Mouse (Mus musculus): ENCODE measurements around the gene Pcare.

Pcare gene

DNA sequence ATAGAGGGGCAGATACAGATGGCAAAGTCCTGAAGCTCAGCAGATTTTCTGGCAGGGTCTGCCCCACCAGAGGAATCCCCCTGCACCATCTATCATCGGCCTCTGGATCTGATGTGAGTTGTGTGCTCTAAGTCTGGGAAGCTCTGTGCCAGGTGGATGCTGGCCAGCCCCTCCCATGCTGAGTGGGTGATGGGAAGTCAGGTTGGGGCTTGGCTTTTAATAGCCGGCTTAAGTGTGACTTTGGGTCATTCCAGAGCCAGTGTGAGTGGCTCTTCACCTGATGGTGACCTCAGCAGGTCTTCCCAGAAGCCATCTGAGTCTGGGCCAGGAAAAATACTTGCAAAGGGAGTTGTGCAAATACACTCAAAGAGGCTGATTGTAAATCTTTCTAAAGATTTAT is 22.0 kb downstream of the Pcare start:
- no peak for DNase-seq (ENCODE audit: low spot score in 2 of 2)

DNA sequence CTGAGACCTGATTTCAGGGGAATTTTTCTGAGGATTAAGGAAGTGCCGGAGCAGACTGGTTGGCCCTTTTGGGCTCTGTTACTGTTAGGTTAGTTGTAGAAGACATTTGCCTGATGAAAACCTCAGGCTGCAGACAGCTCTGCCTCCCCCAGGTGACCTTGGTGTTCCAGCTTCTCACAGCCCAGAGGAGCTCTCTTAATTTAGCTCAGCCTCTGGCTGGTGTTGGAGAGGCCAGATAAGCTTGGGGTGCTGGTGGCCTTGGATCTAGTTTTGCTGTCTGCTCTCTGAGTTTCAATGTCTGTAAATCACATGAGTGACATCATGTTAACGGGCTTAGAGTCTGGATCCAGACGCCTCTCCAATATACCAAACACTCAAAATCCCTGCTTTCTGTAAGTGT is 31.7 kb downstream of the Pcare start:
- no peak for DNase-seq (ENCODE audit: low spot score in 2 of 2)

DNA sequence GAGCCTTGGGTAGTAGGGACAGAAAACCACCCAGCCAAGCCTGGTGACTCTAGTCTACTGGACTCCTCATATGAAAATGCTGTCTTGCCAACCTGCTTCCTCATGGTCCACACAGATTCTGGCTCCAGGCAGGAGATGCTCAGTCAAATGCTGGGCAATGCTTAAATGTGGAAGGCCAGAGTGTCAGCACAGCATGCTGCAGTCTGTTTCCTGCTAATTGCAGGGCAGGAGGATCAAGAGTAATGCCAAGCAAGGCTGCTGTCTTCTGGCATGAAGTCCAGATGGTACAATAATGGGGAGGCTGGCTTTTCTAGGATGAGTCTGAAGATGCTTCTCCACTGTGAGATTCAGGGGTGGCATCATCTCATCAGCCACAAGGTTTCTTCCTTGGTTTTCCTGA is 32.3 kb downstream of the Pcare start:
- no peak for DNase-seq (ENCODE audit: low spot score in 2 of 2)

DNA sequence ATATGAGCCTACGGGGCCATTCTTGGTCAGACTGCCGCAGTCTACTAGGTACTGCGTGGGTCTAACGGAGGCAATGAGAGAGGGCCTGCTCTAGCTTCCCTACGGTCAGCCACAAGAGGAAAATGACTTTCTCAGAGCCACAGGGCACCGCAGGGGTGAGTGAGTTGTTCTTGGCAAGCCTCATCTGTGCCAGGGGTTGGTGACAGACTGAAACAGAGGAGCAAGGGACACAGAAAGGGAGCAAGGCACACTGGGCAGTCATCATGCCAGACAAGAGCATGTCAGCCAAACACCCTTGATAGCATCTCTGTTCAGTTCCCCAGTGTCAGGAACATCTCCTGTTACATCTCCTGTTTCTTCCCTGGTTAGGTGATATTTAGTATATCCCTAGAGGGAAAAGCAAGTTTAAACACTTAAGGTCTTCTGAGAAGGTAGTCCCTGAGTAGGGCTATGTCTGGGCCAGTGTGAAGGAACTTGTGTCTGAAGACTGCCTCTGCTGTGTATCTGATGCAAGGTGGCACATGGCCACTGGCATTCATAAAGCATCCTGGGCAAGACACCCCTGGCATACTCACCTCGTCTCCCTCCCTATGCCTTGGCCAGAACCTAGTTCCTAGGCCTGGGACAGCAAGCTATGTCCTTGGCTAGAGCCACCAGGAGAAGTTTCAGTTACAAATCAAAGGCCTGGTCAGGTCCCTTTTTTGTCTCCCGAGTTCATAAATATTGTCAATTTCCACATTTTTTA is 34.6 kb downstream of the Pcare start:
- no peak for DNase-seq (ENCODE audit: low spot score in 2 of 2)

DNA sequence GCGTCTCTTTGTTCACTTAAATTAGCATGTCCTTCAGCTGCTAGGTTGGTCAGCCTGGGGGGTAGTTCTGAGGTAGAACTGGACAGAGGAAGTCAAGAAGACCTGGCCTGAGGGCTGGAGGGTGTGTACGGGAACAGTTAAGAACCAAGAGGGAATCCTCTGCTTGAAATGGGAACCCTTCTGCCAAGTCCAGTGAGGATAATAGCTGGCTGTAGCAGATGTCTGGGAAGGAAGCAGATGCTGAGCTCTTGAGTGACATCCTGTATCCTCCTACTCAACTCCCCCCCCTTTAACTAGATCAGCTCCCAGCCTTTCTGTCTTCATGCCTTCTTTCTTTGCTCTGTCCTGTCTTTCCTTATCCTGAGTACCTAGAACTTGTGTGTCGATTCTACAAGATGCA is 37.7 kb downstream of the Pcare start:
- peak; percentile 61 to 62 for DNase-seq (ENCODE audit: low spot score in 2 of 2)

DNA sequence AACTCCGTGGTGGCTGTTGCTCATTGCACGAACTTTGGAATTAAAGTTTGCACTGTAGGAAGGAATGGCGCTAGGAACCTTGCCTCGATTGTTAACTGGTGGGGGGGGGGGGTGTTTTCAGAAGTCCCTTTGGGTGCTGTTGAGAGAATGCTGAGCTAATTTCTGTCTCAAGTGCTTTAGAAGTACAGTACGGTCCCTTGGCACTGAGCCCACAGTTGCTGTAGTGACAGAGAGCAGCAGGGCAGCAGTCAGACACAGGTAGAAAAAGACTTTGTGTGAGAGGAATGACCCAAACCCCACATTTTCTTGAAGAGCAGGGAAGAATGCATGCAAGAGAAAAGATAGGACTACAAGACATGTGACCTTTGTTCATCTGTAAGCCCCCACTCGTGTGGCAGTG is 40.4 kb downstream of the Pcare start:
- no peak for DNase-seq (ENCODE audit: low spot score in 2 of 2)

DNA sequence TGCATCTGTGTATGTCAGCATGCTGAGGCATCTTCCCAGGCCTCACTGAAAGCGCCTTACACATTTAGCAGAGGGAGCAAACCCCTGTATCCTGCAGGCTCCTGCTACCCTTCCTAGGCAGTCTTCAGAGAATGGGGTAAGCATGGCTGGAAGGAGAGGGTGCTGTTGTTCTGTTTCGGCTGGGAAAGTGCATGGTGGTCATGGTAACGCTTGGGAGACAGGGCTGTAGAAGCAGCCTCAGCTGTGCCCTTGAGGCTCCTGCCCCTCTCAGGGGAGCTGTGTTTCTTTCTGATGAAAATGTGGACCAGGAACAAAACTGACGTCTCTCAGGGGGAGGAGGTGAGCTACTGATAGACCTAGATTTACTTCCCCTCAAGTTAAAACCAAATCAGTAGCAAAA is 45.0 kb downstream of the Pcare start:
- DNase-seq (ENCODE audit: low spot score in 2 of 2) = no peak

DNA sequence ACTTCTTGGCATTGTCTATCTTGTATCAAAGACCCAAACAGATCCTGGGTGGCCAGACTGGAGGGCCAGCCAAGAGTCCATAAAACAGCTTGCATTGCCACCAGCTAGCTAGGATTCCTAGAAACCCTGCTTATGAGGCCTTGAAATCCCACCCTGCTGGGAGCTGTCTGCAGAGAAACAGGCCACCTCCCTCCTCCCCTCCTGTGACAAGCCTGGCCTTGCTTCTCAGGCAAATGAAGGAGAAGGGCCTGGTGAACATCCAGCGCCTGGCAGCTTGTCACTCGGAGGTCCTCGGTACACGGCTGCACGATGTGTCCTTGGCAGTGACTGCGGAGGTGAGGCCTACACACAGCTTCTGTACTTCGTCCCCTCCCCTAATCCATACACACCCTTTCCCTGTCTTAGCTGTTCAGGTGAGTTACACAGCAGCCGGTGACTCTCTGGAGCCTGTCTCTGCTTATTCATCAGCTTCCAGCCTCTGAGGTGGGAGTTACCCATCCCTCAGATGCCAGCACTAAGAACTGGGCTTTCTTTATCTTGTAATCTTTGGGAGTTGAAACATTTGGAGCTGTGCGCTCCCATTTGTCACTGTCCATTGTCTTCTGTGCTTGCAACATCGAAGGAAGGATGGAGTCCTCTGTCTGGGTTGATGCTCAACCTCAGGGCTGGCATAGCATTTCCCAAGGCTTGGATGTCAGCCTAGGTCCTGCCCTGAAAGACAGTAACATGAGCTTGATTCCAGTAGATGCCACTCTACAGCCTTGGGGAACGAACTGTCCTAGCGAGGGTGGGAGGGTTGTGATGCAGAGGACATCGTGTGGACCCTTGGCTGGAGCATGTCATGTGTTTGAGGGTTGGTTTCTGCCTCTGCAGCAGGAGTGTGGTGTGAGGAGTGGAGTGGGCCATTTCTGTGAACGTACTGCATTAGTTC is 46.9 kb downstream of the Pcare start:
- DNase-seq (ENCODE audit: low spot score in 2 of 2) = no peak

DNA sequence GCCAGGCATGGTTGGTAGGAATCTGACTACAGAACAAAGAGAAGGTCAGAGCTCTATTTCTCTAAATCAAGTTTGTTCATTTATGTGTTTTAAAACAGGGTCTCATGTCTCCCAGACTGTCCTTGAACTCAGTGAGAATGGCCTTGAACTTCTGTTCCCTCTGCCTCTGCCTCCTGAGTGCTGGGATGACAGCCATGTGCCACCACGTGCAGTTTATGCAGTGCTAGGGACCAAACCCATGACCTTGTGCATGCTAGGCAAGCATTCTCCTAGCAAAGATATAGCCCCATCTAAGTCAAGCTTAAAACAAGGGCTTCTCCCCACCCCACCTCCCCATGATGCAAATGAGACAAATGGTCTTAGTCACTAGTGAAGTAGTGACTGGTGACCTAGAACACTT is 47.6 kb downstream of the Pcare start:
- no peak for DNase-seq (ENCODE audit: low spot score in 2 of 2)

DNA sequence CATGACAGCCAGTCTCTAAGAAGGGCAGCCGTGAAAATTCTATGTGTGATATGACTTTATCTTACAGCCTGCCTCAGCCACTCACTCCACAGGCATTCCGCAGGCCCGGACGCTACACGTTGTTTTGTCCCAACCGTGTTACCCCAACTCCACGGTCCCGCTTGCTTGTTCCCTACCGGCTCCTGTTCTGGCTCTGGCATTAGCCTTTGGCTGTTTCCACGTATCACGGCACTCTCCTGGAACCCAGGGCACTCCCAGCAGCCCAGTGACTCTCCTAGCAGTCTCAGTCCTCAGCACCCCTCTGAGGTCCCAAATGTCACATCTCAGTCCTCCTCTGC is 54.1 kb downstream of the Pcare start:
- no peak for DNase-seq (ENCODE audit: low spot score in 2 of 2)

DNA sequence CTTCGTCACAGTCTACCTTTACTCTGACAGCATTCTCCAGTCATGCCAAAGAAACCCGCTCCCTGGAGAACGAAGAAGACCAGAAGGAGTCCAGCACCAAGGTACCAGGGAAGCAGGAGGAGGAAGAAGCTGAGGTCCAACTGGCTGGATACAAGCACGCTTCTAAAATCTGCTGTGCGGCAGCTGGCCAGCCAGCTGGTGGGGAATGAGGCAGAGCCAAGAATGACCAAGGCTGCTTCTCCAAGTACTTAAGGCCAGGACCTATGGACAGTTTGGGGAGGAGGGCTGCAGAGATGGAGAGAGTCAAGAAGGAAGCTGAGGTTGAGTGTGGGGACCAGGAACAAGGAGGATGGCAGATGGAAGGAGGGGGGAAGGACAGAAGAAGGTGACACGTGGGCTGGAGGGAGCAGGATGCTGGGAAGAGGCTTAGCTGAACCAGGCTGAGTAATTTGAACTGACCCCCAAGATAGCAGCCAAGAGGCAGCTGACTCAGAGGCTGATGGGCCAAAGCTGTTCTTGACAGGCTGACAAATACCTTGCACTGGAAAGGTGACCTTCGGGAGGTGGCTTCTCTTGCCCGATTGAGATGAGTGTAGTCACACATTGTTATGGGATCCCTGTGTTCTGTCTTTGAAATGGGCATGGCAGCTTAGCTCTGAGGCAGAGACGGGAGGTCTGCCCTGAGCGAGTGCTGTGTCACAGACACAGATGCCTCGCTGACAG is 54.6 kb downstream of the Pcare start:
- no peak for DNase-seq (ENCODE audit: low spot score in 2 of 2)

DNA sequence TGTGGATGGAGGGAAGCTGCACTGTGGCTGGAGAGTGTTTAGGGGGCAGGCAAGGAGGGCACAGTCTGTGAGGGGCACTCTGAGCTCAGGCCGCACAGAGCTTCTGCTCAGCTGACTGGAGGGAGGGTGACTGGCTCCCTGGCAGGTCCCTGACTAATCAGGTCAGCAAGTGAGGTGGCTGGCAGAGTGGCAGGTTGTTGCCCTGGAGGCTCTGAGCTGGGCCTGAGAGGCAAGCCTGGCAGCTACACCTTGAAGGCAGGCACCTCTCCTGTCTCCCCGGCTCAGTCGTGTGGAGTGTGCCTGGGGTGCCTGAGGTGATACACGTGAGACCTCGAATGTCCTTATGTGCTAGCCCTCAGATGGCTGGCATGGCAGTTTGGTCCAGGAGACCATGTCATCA is 56.3 kb downstream of the Pcare start:
- no peak for DNase-seq (ENCODE audit: low spot score in 2 of 2)

DNA sequence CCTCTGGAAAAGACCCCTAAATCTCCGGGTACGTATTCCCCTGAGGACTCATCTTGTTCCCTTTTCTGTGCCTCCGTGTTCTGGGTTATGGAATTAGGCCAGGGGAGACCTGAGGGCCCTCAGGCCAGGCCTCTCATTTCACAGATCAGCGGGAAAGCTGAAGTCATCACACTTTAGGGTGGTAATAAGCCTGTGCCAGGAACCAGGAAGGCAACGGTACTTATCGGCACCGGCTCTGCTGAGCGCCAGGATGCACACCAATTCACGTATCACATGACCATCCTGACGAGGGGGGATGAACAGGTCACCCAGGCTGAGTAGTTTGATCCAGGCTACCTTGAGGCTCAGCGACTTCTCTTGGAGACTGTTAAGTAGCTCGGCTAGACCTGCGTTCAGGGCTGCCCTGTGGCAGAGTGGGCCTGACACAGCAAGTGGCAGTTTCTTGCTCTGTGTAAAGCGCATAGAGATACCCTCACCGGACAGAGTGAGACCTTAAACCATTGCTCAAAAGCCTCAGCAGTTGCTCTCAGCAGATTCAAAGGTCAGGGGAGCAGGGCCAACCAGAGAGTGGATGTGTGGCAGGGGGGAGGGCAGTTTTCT is 56.9 kb downstream of the Pcare start:
- no peak for DNase-seq (ENCODE audit: low spot score in 2 of 2)

DNA sequence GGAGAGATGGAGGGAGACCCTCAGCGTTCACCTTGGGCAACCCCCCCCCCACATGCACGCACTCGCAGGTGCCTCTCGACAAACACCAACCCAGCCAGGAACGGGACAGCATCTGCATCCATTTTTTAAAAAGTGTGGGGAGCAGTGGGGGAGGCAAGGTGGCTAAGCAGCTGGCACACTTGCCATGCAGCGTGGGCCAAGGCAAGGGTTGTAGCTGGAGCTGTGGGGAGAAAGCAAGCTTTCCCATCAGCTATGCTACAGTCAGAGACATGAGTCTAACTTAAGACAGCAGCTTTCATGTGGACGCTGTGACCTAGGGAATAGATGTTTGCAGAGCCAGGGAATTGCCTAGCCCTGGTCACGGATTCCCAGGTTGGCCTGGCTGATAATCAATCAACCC is 57.5 kb downstream of the Pcare start:
- peak in 1 of 2 experiments; percentile 22 for DNase-seq (ENCODE audit: low spot score in 2 of 2)

DNA sequence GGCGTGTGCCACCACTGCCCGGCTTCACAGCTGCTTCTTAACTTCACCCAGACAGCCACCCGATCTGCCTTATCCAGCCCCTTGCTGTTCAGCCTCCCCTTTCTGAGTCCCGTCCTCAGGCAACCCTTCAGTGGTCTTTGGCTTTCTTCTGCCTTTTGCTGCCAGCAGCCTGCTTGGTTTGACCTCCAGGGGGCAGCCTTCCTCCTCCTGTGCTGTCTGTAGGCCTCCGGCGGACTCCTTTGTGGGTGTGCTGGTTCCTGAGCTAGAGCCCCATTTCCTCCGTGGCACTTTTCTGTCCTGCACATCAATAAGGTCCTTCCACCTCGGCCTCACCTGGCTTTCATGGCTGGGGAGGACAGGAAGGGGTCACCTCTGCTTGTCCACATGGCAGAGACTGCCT is 58.9 kb downstream of the Pcare start:
- no peak for DNase-seq (ENCODE audit: low spot score in 2 of 2)
